8 mouse cellular contexts compared by ENCODE assay signal in the genomic region with DNA sequence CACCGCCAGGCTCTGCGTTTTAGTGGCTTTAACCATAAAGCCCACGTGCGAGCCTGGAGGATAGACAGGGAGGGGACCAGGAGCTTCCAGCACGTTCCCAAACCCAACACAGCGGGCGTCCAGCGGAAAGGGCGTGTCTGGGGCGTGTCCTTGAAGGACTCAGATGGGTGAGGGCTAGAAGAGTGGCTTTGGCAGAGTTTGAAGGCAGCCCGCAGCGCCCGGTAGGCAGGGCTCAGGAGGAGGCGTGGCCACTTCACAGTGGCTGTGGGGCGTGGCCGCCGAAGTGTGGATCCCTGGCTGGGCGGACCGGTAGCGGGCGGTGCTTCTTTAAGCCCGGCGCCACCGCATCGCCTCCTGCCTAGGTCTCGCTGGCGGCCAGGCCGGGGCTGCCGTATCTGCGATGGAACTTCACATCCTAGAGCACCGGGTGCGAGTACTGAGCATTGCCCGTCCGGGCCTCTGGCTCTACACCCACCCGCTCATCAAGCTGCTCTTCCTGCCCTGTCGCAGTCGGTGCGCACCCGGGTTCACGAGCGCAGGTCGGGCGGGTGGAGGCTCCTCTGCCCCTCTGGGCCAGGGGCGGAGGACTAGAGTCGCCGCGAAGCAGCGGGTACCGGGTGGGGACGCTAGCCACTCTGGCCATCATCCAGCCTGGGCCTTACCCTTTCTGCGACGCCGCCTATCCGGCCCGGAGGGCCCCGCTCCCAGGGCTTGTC. TPM values are rescaled to one million over a fixed set of nuclear protein-coding genes. Genes with fewer than 3 reads are reported as not detected.
DNase-seq lines count a peak whose midpoint lies in the region; ATAC-seq and TF ChIP-seq lines count a peak whose summit lies in the region.

Gene Castor1 (plus strand): TSS at position 312 of the 716 bp plus-strand sequence.

- DNase-seq in cerebellum, adult 18-20 months = peak; percentile 41
- no peak for DNase-seq in cerebellum, adult 11-12 months
- peak; percentile 100 for DNase-seq in heart, adult 11 months
- DNase-seq in kidney, adult 18-20 months = peak; percentile 96
- peak; percentile 76 for DNase-seq in midbrain, postnatal 0 days (ENCODE audit: low spot score)
- DNase-seq in spleen, postnatal 14 days (ENCODE audit: low spot score in 2 of 2) = peak; percentile 81 to 84

- peak within 1 kb of the TSS; percentile 54 for H3K4me3 ChIP-seq in embryonic facial prominence, embryonic 13.5 days
- peak within 1 kb of the TSS; percentile 55 for H3K4me3 ChIP-seq in limb, embryonic 15.5 days
- H3K4me3 ChIP-seq in midbrain, postnatal 0 days (ENCODE audit: low read depth, low read length) = peak within 1 kb of the TSS; percentile 35

- peaks cover 26% of the 10 kb centered on the region for H3K27me3 ChIP-seq in embryonic facial prominence, embryonic 13.5 days
- H3K27me3 ChIP-seq in limb, embryonic 15.5 days = no peaks in the 10 kb centered on the region
- H3K27me3 ChIP-seq in midbrain, postnatal 0 days (ENCODE audit: insufficient read depth, low read length) = peaks cover 15% of the 10 kb centered on the region

- no peak for TF ChIP-seq CTCF in midbrain, postnatal 0 days (IDR thresholded peaks at IDR 0.05)

- H3K4me1 ChIP-seq in embryonic facial prominence, embryonic 13.5 days = peaks cover 20% of the 10 kb centered on the region
- H3K4me1 ChIP-seq in limb, embryonic 15.5 days = peaks cover 30% of the 10 kb centered on the region
- no peaks in the 10 kb centered on the region for H3K4me1 ChIP-seq in midbrain, postnatal 0 days (ENCODE audit: insufficient read depth, low read length)

- H3K27ac ChIP-seq in embryonic facial prominence, embryonic 13.5 days = peak within 1 kb of the TSS; percentile 77
- H3K27ac ChIP-seq in limb, embryonic 15.5 days = peak within 1 kb of the TSS; percentile 81
- H3K27ac ChIP-seq in midbrain, postnatal 0 days (ENCODE audit: low read depth, low read length) = peak within 1 kb of the TSS; percentile 43

- ATAC-seq in embryonic facial prominence, embryonic 13.5 days (ENCODE audit: insufficient number of reproducible peaks, insufficient read depth, low FRiP score, low TSS enrichment, low read depth) = peak; percentile 48
- ATAC-seq in limb, embryonic 15.5 days (ENCODE audit: insufficient number of reproducible peaks, low FRiP score, low TSS enrichment, low read depth) = peak; percentile 78
- peak; percentile 19; the same call in 1 of the 2 replicates for ATAC-seq in midbrain, postnatal 0 days (ENCODE audit: low FRiP score)

- H3K9me3 ChIP-seq in embryonic facial prominence, embryonic 13.5 days = no peaks in the 10 kb centered on the region
- no peaks in the 10 kb centered on the region for H3K9me3 ChIP-seq in limb, embryonic 15.5 days
- H3K9me3 ChIP-seq in midbrain, postnatal 0 days (ENCODE audit: low read length) = no peaks in the 10 kb centered on the region

- 2% methylated on average over 56 of the region's 56 CpGs for WGBS in embryonic facial prominence, embryonic 13.5 days
- WGBS in limb, embryonic 15.5 days = 2% methylated on average over 55 of the region's 56 CpGs
- WGBS in midbrain, postnatal 0 days = 3% methylated on average over 56 of the region's 56 CpGs

- H3K4me2 ChIP-seq in embryonic facial prominence, embryonic 13.5 days = peak within 1 kb of the TSS; percentile 94
- H3K4me2 ChIP-seq in limb, embryonic 15.5 days = peak within 1 kb of the TSS; percentile 96
- H3K4me2 ChIP-seq in midbrain, postnatal 0 days (ENCODE audit: low read depth, low read length, poor library complexity, severe bottlenecking) = peak within 1 kb of the TSS; percentile 65

- peaks cover 32% of the 10 kb centered on the region for H3K36me3 ChIP-seq in embryonic facial prominence, embryonic 13.5 days
- peaks cover 31% of the 10 kb centered on the region for H3K36me3 ChIP-seq in limb, embryonic 15.5 days
- H3K36me3 ChIP-seq in midbrain, postnatal 0 days (ENCODE audit: insufficient read depth, low read length) = peaks cover 25% of the 10 kb centered on the region

- peak within 1 kb of the TSS; percentile 74 for H3K9ac ChIP-seq in embryonic facial prominence, embryonic 13.5 days
- H3K9ac ChIP-seq in limb, embryonic 15.5 days = peak within 1 kb of the TSS; percentile 58
- 0 out of 2 replicates have a peak within 1 kb of the TSS, but pooled peaks have one; percentile 36 for H3K9ac ChIP-seq in midbrain, postnatal 0 days (replicated peaks; ENCODE audit: low read length, poor library complexity, severe bottlenecking)

RNA-seq across cellular contexts. Expression of gene Castor1, which starts in this region (rescaled TPM):
- 6.6 and 7.1 TPM in 2 replicates for polyA plus RNA-seq in embryonic facial prominence, embryonic 13.5 days (2015; fragmentation: Nextera tagmentation; extraction: Ambion mirVana)
- polyA plus RNA-seq in limb, embryonic 15.5 days (2015; fragmentation: Nextera tagmentation; extraction: Ambion mirVana) = 15.2 and 20.6 TPM in 2 replicates
- 9.7 and 10.6 TPM in 2 replicates for total RNA-seq in midbrain, postnatal 0 days (2014; rRNA removed)
- polyA plus RNA-seq in midbrain, postnatal 0 days (2015; fragmentation: Nextera tagmentation; extraction: Ambion mirVana) = 4.9 and 7.5 TPM in 2 replicates

Comparison
In these comparisons a context has a peak if more than half of its experiments do, and no peak if none do; other contexts are left out.
1. ATAC-seq: peak in every context shown above with its lines; median percentile 78 in limb, embryonic 15.5 days; 48 in embryonic facial prominence, embryonic 13.5 days; 19 in midbrain, postnatal 0 days.